Mouse (Mus musculus): ENCODE measurements around the gene Plcd4. TPM values are rescaled to one million over a fixed set of nuclear protein-coding genes. Genes with fewer than 3 reads are reported as not detected.
A peak's percentile ranks its signal among the peaks of the same experiment; 100 is the strongest.

The Plcd4 gene
- total and polyA plus RNA-seq, 3 experiments, result 0.15 to 0.77 TPM; not detected in 1

DNA sequence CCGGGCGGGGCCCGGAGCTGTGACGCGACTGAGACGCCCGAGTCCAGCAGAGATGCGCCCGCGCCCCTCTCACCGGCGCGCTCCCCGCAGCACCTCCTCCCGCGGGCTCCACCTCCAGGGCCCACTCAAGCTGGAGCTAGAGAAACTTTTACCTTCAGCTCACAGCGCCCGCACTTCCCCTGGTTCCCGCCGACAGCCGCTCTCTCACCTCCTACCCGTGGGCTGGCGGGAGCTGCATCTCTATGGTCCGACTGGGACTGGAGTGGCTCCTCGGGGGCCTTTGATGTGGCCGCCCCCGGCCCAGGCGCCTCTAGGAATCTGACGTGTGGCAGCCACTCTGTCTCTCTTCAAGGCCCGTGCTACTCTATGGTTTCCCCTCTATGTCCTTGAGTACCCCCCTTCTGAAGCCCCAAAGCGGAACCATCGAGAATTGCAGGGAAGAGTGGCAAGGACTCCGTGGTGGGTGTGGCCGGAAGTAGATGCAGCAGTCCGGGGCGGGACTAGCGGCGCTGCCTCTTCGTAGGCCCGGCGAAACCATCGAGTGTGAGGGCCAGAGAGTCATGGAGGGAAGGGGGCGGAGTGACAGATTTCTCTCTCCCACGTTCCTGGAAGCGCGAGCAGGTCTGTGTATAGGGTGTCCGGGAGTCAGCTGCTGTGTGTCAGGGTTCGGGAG lies 45.2 kb downstream of the Plcd4 start, which contains the start of the genes Zfp142 and Bcs1l (continued):
- TF ChIP-seq NELFE (IDR thresholded peaks at IDR 0.05; ENCODE audit: low read depth, low read length), result peak; percentile 41
- no peak for TF ChIP-seq RAD21 (IDR thresholded peaks at IDR 0.05; ENCODE audit: low read depth, low read length)
- TF ChIP-seq GATA1 (IDR thresholded peaks at IDR 0.05; ENCODE audit: low read depth, low read length), result no peak
- TF ChIP-seq TBP (IDR thresholded peaks at IDR 0.05; ENCODE audit: low read depth, low read length), result peak; percentile 78
- TF ChIP-seq SMC3 (IDR thresholded peaks at IDR 0.05; ENCODE audit: low read depth, low read length), result no peak
- 0 out of 2 replicates have a peak, but pooled peaks have one; percentile 49 for TF ChIP-seq UBTF (IDR thresholded peaks at IDR 0.05; ENCODE audit: borderline replicate concordance, insufficient read depth, low read depth, low read length)
- TF ChIP-seq MXI1 (IDR thresholded peaks at IDR 0.05; ENCODE audit: low read depth, low read length), result peak; percentile 96
- TF ChIP-seq ZMIZ1 (IDR thresholded peaks at IDR 0.05; ENCODE audit: low read depth, low read length), result no peak; the same call in 1 of the 2 replicates
- TF ChIP-seq MAX (IDR thresholded peaks at IDR 0.05; ENCODE audit: low read length), result peak; percentile 65
- TF ChIP-seq EP300 (IDR thresholded peaks at IDR 0.05; ENCODE audit: low read depth in 1 of 2, low read length in 2 of 2), result peak in 1 of 2 experiments; percentile 37; a peak in 1 of 4 replicates
- TF ChIP-seq ZKSCAN1 (IDR thresholded peaks at IDR 0.05; ENCODE audit: low read depth, low read length), result no peak; the same call in 1 of the 2 replicates
- TF ChIP-seq TAL1 (IDR thresholded peaks at IDR 0.05; ENCODE audit: low read length), result no peak
- peak; percentile 79 for TF ChIP-seq KAT2A (conservative IDR thresholded peaks at IDR 0.05; ENCODE audit: low read depth, low read length)

DNA sequence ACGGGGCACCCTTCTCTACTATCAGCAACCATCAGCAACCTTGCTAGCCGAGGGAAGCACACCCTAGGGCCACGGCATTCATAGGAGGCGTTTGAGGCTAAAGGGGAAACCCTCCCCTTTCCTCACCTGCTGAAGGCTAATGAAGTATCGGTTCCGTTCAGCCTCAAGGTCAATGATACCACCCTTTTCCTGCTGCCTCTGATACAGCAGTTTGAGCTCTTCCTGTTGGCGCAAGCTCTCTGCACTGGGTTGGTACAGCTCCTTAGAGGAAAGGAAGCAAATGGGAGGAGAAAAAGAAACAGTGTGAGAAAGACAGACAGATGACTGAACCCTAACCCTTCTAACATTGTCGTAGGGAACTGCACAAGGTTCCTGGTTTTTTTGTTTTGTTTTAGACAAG lies 51.7 kb downstream of the Plcd4 start:
- Histone ChIP-seq H3K4me1 (ENCODE audit: control insufficient read depth in 1 of 2, insufficient read depth in 2 of 2, low read length in 2 of 2) (no peaks in the 10 kb centered on the region), H3K79me2 (ENCODE audit: control insufficient read depth, insufficient read depth, low read length, poor library complexity) (no peaks in the 10 kb centered on the region), H3K4me3 (ENCODE audit: control insufficient read depth in 1 of 2, insufficient read depth in 1 of 2, low read depth in 2 of 2, low read length in 2 of 2) (no peak overlapping the region), H3K27ac (ENCODE audit: control insufficient read depth, low read depth, low read length) (no peak overlapping the region), H3K9ac (ENCODE audit: control insufficient read depth, low read depth, low read length, poor library complexity, severe bottlenecking) (no peak overlapping the region), H3K27me3 (ENCODE audit: control insufficient read depth in 1 of 2, insufficient read depth in 2 of 2, low read length in 2 of 2) (no peaks in the 10 kb centered on the region), H3K36me3 (ENCODE audit: control insufficient read depth in 1 of 2, insufficient read depth in 2 of 2, low read length in 2 of 2) (peaks cover 0 to 2% of the 10 kb centered on the region in 2 experiments; a peak in 2 of 4 replicates), H3K9me3 (replicated peaks; ENCODE audit: insufficient read depth, low read length) (no peaks in the 10 kb centered on the region)
- no peak for DNase-seq (ENCODE audit: low read depth, low spot score)
- no peak for TF ChIP-seq SIN3A (IDR thresholded peaks at IDR 0.05; ENCODE audit: low read length)
- TF ChIP-seq ZC3H11A (IDR thresholded peaks at IDR 0.05; ENCODE audit: low read depth, low read length), result no peak
- TF ChIP-seq MAZ (IDR thresholded peaks at IDR 0.05; ENCODE audit: low read depth, low read length), result no peak
- no peak for TF ChIP-seq E2F4 (IDR thresholded peaks at IDR 0.05; ENCODE audit: borderline replicate concordance, low read depth, low read length)
- no peak for TF ChIP-seq GABPA (IDR thresholded peaks at IDR 0.05; ENCODE audit: low read depth, low read length)
- TF ChIP-seq ZMIZ1 (IDR thresholded peaks at IDR 0.05; ENCODE audit: low read depth, low read length), result no peak
- TF ChIP-seq MAFK (IDR thresholded peaks at IDR 0.05; ENCODE audit: borderline replicate concordance, low read depth, low read length), result no peak
- no peak for TF ChIP-seq KAT2A (conservative IDR thresholded peaks at IDR 0.05; ENCODE audit: low read depth, low read length)
- no peak for TF ChIP-seq MYC (IDR thresholded peaks at IDR 0.05; ENCODE audit: low read depth, low read length)
